Mouse (Mus musculus) lung, embryonic 14.5 days (tissue): ENCODE data around the gene Clhc1. TPM values are rescaled to one million over a fixed set of nuclear protein-coding genes. Genes with fewer than 3 reads are reported as not detected.
A peak's percentile ranks its signal among the peaks of the same experiment; 100 is the strongest.

ENCODE experiments used
- ATAC-seq: fragments of 200-750 bp; cut with Nextera tagmentation; 2 replicates; pipeline ENCODE4 v1.8.0; 2017; ENCODE audit warnings: mild to moderate bottlenecking, moderate TSS enrichment, moderate library complexity; ENCODE audit not compliant: insufficient read depth
- DNase-seq: peaks from one replicate; pipeline ENCODE4 v3.0.0-alpha.2; 2015
- H3K27ac ChIP-seq: fragments of 300-500 bp; sonication (generic); 2 replicates; pipeline ENCODE4 v1.5.1; 2014; ENCODE audit warnings: low read depth, mild to moderate bottlenecking, moderate library complexity
- H3K27me3 ChIP-seq: fragments of 300-500 bp; sonication (generic); 2 replicates; pipeline ENCODE4 v1.6.1; 2014; ENCODE audit warnings: low read length, control low read depth; ENCODE audit not compliant: insufficient read depth
- H3K36me3 ChIP-seq: fragments of 300-500 bp; sonication (generic); 2 replicates; pipeline ENCODE4 v1.6.1; 2014; ENCODE audit warnings: control low read depth; ENCODE audit not compliant: insufficient read depth
- H3K4me1 ChIP-seq: fragments of 300-500 bp; sonication (generic); 2 replicates; pipeline ENCODE4 v1.6.1; 2014; ENCODE audit warnings: antibody characterized with exemption, control low read depth; ENCODE audit not compliant: insufficient read depth
- H3K4me2 ChIP-seq: fragments of 300-500 bp; sonication (generic); 2 replicates; pipeline ENCODE4 v1.6.1; 2014; ENCODE audit warnings: mild to moderate bottlenecking
- H3K4me3 ChIP-seq: fragments of 300-500 bp; sonication (generic); 2 replicates; pipeline ENCODE4 v1.5.1; 2014; ENCODE audit warnings: low read depth, low read length
- H3K9ac ChIP-seq: fragments of 300-500 bp; sonication (generic); 2 replicates; pipeline ENCODE4 v1.6.1; 2014
- H3K9me3 ChIP-seq: fragments of 300-500 bp; sonication (generic); 2 replicates; pipeline ENCODE4 v1.6.1; 2016; ENCODE audit warnings: low read depth, low read length, control low read depth
- CTCF ChIP-seq: IDR thresholded peaks from 2 replicates; pipeline ENCODE4 v1.5.1; 2016; ENCODE audit warnings: antibody characterized with exemption, low read depth
- WGBS: fragments of 180-500 bp; shearing (Covaris S2); extraction: QIAGEN DNeasy Blood & Tissue Kit; methylation state at CpG from one replicate; pipeline ENCODE4 v1.1.7; 2014; 5-methylcytosine and 5-hydroxymethylcytosine counted together
- polyA plus RNA-seq: library from polyadenylated mRNA; unstranded; fragments of >200 nt; fragmentation: Nextera tagmentation; extraction: Ambion mirVana; gene quantifications from 2 replicates; pipeline ENCODE4 v1.2.1, GENCODE M21; 2014

Gene Clhc1
- 0.15 and 0.18 TPM in 2 replicates for polyA plus RNA-seq

DNA sequence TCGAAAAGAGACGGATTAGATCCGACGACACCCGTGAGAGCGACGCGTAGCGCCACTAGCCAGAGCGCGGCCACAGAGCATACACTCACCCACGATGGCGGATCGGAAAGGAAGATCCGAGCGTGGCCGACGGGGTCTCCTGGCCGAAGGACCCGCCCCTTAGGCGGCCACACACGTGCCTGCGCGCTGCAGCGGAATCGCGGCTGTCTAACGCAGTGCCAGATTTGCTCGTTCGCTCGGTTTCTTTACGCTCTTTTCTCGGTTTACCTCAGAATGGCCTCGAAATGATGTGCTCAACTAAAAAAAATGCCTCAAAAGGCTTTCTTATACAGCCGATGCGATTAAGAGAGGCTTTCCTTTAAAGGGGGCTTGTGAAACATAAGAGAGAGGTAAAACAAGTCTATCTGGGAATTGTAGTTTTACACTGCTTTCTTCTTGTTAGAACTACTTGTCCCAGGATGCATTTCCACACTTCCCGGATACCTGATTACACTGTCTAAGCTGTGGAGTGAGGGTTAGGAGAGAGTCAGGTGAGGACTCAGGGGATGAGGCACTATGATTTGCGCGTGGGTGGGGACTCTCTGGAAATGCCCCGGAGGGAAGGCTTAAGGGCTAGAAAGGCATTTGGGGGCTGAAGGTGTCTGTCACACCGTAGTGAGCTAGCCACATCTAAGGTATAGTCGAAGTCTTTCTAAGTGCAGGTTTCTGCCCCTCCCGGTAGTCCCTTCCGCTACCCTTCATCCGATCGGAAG lies at the start of gene Clhc1, which contains the start of gene Rps27a:
Gene Clhc1 (plus strand): TSS at position 199 of the 752 bp plus-strand sequence.
Gene Rps27a (minus strand): TSS at position 358 of the 752 bp plus-strand sequence.
- no peaks in the 10 kb centered on the region for H3K27me3 ChIP-seq
- peak; percentile 96 for DNase-seq
- under 1% methylated on average over 46 of the region's 46 CpGs for WGBS
- H3K27ac ChIP-seq: peak within 1 kb of the TSS; percentile 86
- no peak for TF ChIP-seq CTCF
- peaks cover 6% of the 10 kb centered on the region; the same call in 1 of the 2 replicates for H3K4me1 ChIP-seq
- H3K4me3 ChIP-seq: peak within 1 kb of the TSS; percentile 74
- peak; percentile 97 for ATAC-seq
- peaks cover 36% of the 10 kb centered on the region for H3K36me3 ChIP-seq
- peak within 1 kb of the TSS; percentile 80 for H3K4me2 ChIP-seq
- peak within 1 kb of the TSS; percentile 95 for H3K9ac ChIP-seq
- no peaks in the 10 kb centered on the region for H3K9me3 ChIP-seq

DNA sequence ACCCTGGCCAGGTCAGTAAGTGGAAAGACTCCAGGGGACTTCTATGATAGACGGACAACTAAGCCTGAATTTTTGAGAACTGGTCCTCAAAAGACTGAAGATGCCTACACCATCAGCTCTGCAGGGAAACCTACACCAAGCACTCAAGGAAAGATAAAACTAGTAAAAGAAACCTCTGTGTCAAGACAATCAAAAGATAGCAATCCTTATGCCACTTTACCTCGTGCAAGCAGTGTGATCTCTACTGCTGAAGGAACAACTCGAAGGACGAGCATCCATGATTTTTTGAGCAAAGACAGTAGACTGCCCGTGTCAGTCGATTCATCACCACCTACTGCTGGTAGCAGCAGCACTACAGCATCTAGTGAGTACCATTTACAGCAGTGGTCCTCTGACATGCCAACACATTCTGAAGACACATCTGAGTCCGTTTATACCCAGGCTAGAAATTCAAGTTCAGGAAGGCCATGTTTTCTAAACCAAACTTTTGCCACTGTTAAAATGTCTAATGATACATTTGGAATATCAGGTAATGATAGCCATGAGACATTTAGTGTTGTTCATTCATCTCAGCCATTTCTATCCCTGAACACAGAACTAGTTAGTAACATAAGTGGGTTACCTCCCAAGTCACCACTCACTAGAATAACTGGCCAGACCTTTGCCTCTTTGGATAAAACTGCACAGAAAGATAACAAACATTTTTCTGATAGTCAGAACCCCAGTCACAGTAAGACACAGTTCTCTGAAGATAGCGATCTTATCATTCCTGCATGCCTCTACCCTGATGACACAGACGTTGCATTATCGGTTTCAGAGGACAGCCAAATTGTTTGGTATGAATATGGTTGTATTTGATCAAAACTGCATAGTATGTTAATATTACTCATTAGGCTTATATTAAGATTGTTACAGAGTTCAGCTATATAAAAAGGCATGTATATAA lies 43.5 kb upstream of the Clhc1 start:
- H3K9me3 ChIP-seq: no peaks in the 10 kb centered on the region
- peaks cover 37% of the 10 kb centered on the region for H3K36me3 ChIP-seq
- ATAC-seq: no peak
- no peaks in the 10 kb centered on the region for H3K27me3 ChIP-seq
- no peaks in the 10 kb centered on the region for H3K4me1 ChIP-seq
- H3K27ac ChIP-seq: no peak overlapping the region
- no peak for DNase-seq
- TF ChIP-seq CTCF: no peak
- H3K9ac ChIP-seq: no peak overlapping the region
- H3K4me3 ChIP-seq: no peak overlapping the region
- WGBS: 88% methylated on average over 10 of the region's 10 CpGs
- H3K4me2 ChIP-seq: no peak overlapping the region

DNA sequence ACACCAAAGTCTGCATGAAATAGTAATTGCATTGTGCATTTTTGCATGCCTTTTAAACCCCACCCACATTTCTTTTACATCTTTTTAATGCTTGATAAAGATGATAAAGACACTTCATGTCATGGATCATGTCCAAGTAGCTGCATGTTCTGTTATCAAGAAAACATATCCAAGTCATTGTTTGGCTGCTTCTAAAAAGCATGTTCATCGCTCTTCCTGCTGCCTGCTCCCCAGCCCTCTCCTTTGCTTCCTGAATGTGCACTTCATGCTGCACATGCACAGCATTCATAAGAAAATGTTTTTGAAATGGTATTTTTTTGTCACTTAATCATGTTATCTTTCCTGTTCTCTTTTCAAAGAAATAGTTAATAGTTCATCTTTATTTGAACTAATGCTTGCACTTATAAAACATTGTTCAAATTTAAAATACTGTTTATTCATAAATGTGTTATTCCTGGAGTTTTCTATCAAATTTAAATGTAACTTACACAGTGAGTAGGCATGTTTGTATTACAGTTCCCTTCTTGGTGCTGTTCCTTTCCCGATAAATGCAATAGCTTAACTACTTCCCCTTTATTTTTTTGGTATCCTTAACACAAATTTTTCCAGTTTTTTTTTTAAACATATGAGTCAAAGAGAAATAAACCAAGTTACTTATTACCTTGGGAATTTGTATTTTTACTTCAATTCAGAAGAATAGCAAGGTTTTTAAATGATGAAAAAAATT lies 42.7 kb upstream of the Clhc1 start:
- ATAC-seq (no peak), DNase-seq (no peak)
- Histone ChIP-seq H3K27ac (no peak overlapping the region), H3K9ac (no peak overlapping the region), H3K9me3 (no peaks in the 10 kb centered on the region), H3K36me3 (peaks cover 32% of the 10 kb centered on the region), H3K4me2 (no peak overlapping the region), H3K4me3 (no peak overlapping the region), H3K27me3 (no peaks in the 10 kb centered on the region), H3K4me1 (no peaks in the 10 kb centered on the region)
- WGBS: 85% methylated on average over 2 of the region's 2 CpGs
- TF ChIP-seq CTCF: no peak

DNA sequence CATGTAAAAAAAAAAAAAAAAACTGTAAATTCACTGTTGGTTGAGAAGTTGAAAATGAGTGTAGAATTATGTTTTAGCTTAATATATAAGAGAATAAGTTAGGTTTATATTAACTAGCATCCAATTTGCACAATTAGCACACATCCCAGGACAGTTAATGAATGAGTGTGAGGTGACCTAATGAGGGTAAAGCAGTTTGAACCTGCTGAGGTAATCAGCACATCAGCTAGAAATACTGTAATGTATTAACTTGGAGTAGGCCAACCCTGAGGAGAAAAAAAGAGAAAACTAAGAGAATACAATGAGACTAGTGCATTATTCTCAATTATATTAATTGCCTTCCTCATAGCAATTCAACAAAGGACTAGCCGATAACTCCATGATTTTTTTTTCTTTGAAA lies 38.3 kb upstream of the Clhc1 start:
- ATAC-seq (no peak), DNase-seq (no peak)
- Histone ChIP-seq H3K27me3 (no peaks in the 10 kb centered on the region), H3K9me3 (no peaks in the 10 kb centered on the region), H3K4me2 (no peak overlapping the region), H3K27ac (no peak overlapping the region), H3K36me3 (peaks cover 24% of the 10 kb centered on the region), H3K9ac (no peak overlapping the region), H3K4me1 (peaks cover 3% of the 10 kb centered on the region; the same call in 1 of the 2 replicates), H3K4me3 (no peak overlapping the region)
- 97% methylated on average over 1 of the region's 1 CpGs for WGBS
- no peak for TF ChIP-seq CTCF

DNA sequence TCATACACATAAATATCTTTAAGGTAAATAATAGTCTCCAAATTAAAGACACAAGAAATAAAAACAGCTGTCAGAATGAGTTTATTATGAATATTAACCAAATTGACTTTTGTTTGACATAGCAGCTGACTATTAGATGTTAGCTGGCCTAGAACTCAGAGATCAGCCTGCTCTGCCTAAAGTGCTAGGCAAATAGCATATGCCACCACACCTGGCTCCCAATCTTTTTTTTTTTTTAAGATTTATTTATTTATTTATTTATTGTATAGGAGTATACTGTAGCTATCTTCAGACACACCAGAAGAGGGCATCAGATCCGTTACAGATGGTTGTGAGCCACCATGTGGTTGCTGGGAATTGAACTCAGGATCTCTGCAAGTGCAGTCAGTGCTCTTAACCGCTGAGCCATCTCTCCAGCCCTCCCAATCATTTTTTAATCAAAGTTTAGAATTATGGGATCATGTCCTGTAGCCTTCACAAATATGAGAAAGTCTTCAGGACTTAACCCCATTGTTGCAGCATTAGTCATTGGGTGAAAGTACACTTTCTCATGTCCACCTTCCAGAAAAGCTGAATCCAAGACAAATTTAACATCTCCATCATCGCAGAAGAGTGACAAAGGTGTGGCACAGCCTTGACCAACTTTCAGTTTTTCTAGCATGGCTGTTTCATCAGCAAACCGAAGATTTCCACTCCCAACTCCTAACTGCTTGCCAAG lies 34.8 kb upstream of the Clhc1 start:
- DNase-seq: no peak
- no peaks in the 10 kb centered on the region for H3K27me3 ChIP-seq
- no peak for ATAC-seq
- H3K4me1 ChIP-seq: peaks cover 3% of the 10 kb centered on the region; the same call in 1 of the 2 replicates
- no peak for TF ChIP-seq CTCF
- H3K36me3 ChIP-seq: peaks cover 12% of the 10 kb centered on the region
- H3K4me3 ChIP-seq: no peak overlapping the region
- H3K9me3 ChIP-seq: no peaks in the 10 kb centered on the region
- WGBS: 93% methylated on average over 4 of the region's 4 CpGs
- no peak overlapping the region for H3K4me2 ChIP-seq
- H3K9ac ChIP-seq: no peak overlapping the region
- H3K27ac ChIP-seq: no peak overlapping the region

DNA sequence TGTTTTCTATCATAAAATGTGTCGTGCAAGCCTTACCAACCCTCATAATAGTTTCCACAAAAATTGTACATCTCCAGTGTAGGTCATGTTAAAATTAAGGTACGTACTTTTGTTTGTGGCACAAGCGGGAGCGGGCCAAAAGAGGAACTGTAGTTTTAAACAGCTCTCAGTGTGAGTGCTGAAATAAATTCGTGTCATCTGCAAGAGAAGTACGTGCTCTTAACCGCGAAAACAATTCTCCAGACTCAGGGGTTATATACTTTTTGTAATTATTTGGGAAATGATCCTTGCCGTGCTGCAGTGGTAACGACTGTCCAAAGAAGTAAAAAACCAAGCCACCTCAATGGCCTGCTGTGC lies 33.4 kb upstream of the Clhc1 start:
- 18% methylated on average over 10 of the region's 10 CpGs for WGBS
- no peak for DNase-seq

More for the DNA sequence above, 33.4 kb upstream of the Clhc1 start:
- no peak for TF ChIP-seq CTCF
- H3K27ac ChIP-seq: peak overlapping the region; percentile 70; the same call in 1 of the 2 replicates
- peak overlapping the region; percentile 64 for H3K4me2 ChIP-seq
- H3K4me3 ChIP-seq: peak overlapping the region; percentile 59
- no peaks in the 10 kb centered on the region for H3K27me3 ChIP-seq
- ATAC-seq: peak; percentile 4; the same call in 1 of the 2 replicates
- no peaks in the 10 kb centered on the region for H3K9me3 ChIP-seq
- peak overlapping the region; percentile 71 for H3K9ac ChIP-seq
- H3K4me1 ChIP-seq: peaks cover 3% of the 10 kb centered on the region; the same call in 1 of the 2 replicates
- peaks cover 12% of the 10 kb centered on the region for H3K36me3 ChIP-seq
